Mouse (Mus musculus): ENCODE results near the gene Rpa1. TPM values are rescaled to one million over a fixed set of nuclear protein-coding genes. Genes with fewer than 3 reads are reported as not detected.

Rpa1 gene
- polyA plus RNA-seq, 1 experiment from 2014 or later, result 67.1 TPM

DNA sequence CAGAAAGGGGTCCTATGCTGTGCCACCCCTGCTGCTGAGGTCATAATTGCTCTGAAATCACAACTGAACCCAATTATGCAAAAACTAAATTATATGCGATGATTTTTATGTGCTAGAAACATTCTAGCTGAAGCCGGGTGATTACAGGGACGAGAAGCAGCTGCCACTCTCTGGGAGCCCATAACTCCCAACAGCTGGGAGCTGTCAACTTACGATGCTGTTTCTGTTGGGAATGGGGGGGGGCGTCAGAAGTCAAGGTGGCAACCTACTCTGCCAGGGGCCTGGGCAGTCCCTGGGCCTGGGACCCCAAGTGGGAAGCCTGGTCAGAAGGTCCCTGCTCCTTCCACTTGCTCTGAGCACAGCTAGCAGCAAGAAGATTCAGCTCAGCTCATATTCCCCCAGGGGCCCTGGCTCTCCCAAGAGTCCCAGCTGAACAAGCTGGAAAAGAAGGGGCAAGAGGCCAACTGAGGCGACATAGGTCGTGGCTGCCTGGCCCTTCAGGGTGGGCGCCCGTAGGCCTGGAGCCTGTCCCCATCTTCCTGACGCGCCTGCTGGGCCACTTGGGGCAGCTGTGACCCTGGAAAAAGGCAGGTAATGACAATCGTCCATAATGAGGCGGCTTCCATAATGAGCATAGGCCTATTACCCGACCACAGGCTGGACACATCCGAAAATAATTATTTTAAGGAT is 84.7 kb downstream of the Rpa1 start:
- H3K36me3 ChIP-seq (ENCODE audit: control insufficient read depth, insufficient read depth), result no peaks in the 10 kb centered on the region
- ATAC-seq, result 0 out of 2 replicates have a peak, but pooled peaks have one; percentile 10
- peak overlapping the region; percentile 52 for H3K27ac ChIP-seq (ENCODE audit: low read length)
- H3K9me3 ChIP-seq (ENCODE audit: control insufficient read depth, low read length), result no peaks in the 10 kb centered on the region
- no peaks in the 10 kb centered on the region for H3K27me3 ChIP-seq (replicated peaks; ENCODE audit: control insufficient read depth, insufficient read depth, low read length)
- H3K4me3 ChIP-seq (replicated peaks; ENCODE audit: low read length), result no peak overlapping the region
- 31% methylated on average over 15 of the region's 15 CpGs for WGBS
- no peak overlapping the region for H3K4me2 ChIP-seq (ENCODE audit: low read length)
- no peak overlapping the region for H3K9ac ChIP-seq (replicated peaks; ENCODE audit: low read depth, low read length)
- peaks cover 32% of the 10 kb centered on the region for H3K4me1 ChIP-seq (replicated peaks; ENCODE audit: control insufficient read depth, insufficient read depth, low read length)

DNA sequence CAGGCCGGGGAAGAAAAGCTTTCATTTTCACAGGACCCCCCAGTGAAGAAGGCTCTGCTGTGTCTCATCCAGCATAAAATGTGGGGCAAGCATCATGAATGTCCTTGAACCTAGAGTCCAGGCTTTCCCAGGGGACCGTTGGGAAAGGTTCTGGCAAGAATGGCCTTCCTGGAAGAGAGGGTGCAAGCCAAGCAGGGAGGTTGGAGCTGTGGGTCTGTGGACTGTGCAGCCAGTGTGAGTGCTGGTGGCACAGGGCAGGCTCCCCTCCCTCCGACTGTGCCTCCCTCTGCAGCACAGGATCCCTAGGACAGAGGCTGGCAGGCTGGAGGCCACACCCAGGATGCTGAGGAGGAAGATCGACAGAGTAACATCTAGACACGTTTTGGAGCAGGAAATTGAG is 85.3 kb downstream of the Rpa1 start:
- H3K27ac ChIP-seq (ENCODE audit: low read length), result peak overlapping the region; percentile 52
- no peaks in the 10 kb centered on the region for H3K27me3 ChIP-seq (replicated peaks; ENCODE audit: control insufficient read depth, insufficient read depth, low read length)
- H3K9ac ChIP-seq (replicated peaks; ENCODE audit: low read depth, low read length), result 0 out of 2 replicates have a peak overlapping the region, but pooled peaks have one; percentile 8
- WGBS, result 65% methylated on average over 5 of the region's 5 CpGs
- H3K36me3 ChIP-seq (ENCODE audit: control insufficient read depth, insufficient read depth), result no peaks in the 10 kb centered on the region
- H3K4me1 ChIP-seq (replicated peaks; ENCODE audit: control insufficient read depth, insufficient read depth, low read length), result peaks cover 29% of the 10 kb centered on the region
- no peak overlapping the region for H3K4me3 ChIP-seq (replicated peaks; ENCODE audit: low read length)
- ATAC-seq, result no peak
- H3K4me2 ChIP-seq (ENCODE audit: low read length), result no peak overlapping the region
- no peaks in the 10 kb centered on the region for H3K9me3 ChIP-seq (ENCODE audit: control insufficient read depth, low read length)

DNA sequence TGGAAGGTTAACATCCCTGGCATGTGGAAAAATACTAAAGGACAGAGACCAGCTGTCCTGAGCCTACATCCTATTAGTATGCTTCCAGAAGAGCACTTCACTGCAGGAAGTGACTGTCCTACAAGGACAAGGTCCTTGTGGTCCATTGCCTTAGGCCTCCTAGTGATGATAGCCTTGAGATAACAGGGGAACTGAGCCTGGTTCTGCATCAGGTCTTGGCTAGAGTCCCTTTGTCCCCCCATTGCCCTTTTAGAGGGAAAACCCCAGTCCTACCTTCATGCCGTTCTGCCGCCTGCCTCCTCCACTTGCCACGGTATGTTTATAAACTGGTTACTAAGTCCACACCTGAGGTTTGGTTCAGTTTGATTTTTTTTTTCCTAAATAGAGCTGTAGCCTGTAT is 85.9 kb downstream of the Rpa1 start:
- Histone ChIP-seq H3K27ac (ENCODE audit: low read length) (no peak overlapping the region), H3K4me3 (replicated peaks; ENCODE audit: low read length) (no peak overlapping the region), H3K9ac (replicated peaks; ENCODE audit: low read depth, low read length) (no peak overlapping the region), H3K36me3 (ENCODE audit: control insufficient read depth, insufficient read depth) (no peaks in the 10 kb centered on the region), H3K9me3 (ENCODE audit: control insufficient read depth, low read length) (no peaks in the 10 kb centered on the region), H3K4me1 (replicated peaks; ENCODE audit: control insufficient read depth, insufficient read depth, low read length) (peaks cover 29% of the 10 kb centered on the region), H3K27me3 (replicated peaks; ENCODE audit: control insufficient read depth, insufficient read depth, low read length) (no peaks in the 10 kb centered on the region), H3K4me2 (ENCODE audit: low read length) (no peak overlapping the region)
- ATAC-seq, result no peak
- WGBS, result 86% methylated on average over 3 of the region's 3 CpGs

DNA sequence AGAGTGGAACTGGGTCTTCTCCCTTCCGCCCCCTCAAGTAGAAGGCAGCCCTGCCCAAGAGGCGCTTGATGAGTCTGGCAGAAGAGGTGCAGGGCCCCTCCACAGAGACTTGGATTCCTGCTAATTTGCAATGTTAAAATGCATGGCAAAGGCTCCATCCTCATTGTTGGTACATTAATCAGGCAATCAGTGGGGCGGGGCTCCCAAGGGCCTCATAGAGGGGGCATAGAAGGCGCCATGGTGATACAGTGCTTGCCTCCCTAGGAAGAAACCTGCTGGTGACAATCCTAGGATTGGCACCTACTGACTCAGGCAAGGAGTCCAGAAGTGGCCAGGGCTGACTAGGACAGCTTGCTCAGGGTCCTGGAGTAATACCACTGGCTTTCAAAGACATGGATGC is 86.4 kb downstream of the Rpa1 start:
- Histone ChIP-seq H3K27me3 (replicated peaks; ENCODE audit: control insufficient read depth, insufficient read depth, low read length) (no peaks in the 10 kb centered on the region), H3K4me2 (ENCODE audit: low read length) (no peak overlapping the region), H3K27ac (ENCODE audit: low read length) (no peak overlapping the region), H3K9ac (replicated peaks; ENCODE audit: low read depth, low read length) (no peak overlapping the region), H3K9me3 (ENCODE audit: control insufficient read depth, low read length) (no peaks in the 10 kb centered on the region), H3K36me3 (ENCODE audit: control insufficient read depth, insufficient read depth) (no peaks in the 10 kb centered on the region), H3K4me3 (replicated peaks; ENCODE audit: low read length) (no peak overlapping the region), H3K4me1 (replicated peaks; ENCODE audit: control insufficient read depth, insufficient read depth, low read length) (peaks cover 31% of the 10 kb centered on the region)
- no peak for ATAC-seq
- 41% methylated on average over 4 of the region's 4 CpGs for WGBS

DNA sequence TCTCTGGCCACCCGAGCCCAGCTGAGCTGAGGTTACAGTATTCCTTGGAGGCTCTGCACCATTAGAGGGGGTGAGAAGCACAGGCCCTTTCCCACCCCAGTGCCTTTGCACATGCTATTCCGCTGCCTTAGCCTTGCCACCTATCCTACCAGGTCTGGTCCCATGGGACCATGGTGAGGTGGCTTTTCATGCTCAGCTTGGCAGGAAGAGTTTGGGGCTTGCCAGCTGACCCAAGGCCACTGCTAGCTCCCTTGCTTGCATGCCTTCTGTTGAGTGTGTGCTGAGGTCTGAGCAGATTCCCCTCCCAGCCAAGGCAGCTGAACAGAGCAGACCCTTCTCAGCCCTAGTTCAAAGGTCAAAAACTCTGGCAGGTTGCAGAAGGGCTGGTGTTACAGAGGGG is 87.1 kb downstream of the Rpa1 start:
- H3K4me2 ChIP-seq (ENCODE audit: low read length), result no peak overlapping the region
- no peak overlapping the region for H3K9ac ChIP-seq (replicated peaks; ENCODE audit: low read depth, low read length)
- H3K4me3 ChIP-seq (replicated peaks; ENCODE audit: low read length), result no peak overlapping the region
- H3K27ac ChIP-seq (ENCODE audit: low read length), result no peak overlapping the region
- no peak for ATAC-seq
- no peaks in the 10 kb centered on the region for H3K9me3 ChIP-seq (ENCODE audit: control insufficient read depth, low read length)
- H3K4me1 ChIP-seq (replicated peaks; ENCODE audit: control insufficient read depth, insufficient read depth, low read length), result peaks cover 33% of the 10 kb centered on the region
- H3K36me3 ChIP-seq (ENCODE audit: control insufficient read depth, insufficient read depth), result no peaks in the 10 kb centered on the region
- no peaks in the 10 kb centered on the region for H3K27me3 ChIP-seq (replicated peaks; ENCODE audit: control insufficient read depth, insufficient read depth, low read length)
- 92% methylated on average over 2 of the region's 2 CpGs for WGBS

DNA sequence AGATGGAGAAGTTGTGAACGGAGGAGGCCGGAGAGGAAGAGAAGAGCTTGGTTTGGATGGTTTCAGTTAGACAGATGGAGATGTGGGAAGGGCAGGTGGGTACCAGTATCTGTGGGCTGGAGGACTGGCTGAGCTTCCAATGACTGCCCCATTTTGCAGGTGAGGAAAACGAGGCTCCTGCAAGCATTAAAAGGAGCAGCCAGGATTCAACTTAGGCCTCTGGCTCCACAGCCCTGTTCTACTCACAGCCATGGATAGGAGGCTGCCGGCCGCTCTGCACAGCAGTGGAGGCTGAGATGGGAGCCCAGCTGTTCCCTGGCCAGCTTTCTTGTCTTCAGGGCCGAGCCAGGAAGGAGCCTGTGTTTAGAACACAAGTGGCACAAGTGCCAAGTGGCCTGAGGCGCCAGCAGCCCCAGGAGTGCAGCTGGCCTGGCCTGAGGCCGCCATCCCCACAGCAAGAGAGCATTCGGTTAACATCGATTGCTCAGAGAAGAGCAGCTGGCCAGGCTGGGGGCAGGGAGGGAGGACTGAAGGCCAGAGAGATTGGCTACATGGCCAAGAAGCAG is 88.0 kb downstream of the Rpa1 start:
- Histone ChIP-seq H3K4me1 (replicated peaks; ENCODE audit: control insufficient read depth, insufficient read depth, low read length) (peaks cover 33% of the 10 kb centered on the region), H3K9ac (replicated peaks; ENCODE audit: low read depth, low read length) (no peak overlapping the region), H3K9me3 (ENCODE audit: control insufficient read depth, low read length) (no peaks in the 10 kb centered on the region), H3K4me3 (replicated peaks; ENCODE audit: low read length) (no peak overlapping the region), H3K27ac (ENCODE audit: low read length) (no peak overlapping the region), H3K27me3 (replicated peaks; ENCODE audit: control insufficient read depth, insufficient read depth, low read length) (no peaks in the 10 kb centered on the region), H3K4me2 (ENCODE audit: low read length) (no peak overlapping the region), H3K36me3 (ENCODE audit: control insufficient read depth, insufficient read depth) (no peaks in the 10 kb centered on the region)
- WGBS, result 59% methylated on average over 10 of the region's 10 CpGs
- no peak for ATAC-seq

DNA sequence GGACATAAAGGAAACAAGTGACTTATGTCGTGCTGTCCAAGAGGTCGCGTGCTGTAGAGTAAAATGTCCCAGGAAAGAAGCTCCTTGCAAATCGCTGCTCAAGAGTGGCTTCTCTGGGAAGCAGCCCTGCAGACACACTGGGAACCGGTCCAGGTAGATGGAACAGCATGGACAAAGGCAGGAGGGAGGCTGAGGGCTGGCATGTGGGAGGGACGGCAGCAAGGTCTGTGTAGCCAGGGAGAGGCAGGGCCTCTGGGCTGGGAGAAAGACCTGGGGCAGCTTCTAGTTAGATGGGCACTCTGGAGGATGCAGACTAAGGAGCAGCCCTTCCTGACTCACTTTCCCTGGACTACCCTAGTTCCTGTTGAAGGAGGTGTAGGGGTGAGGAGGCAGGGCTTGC is 88.7 kb downstream of the Rpa1 start:
- H3K4me3 ChIP-seq (replicated peaks; ENCODE audit: low read length), result no peak overlapping the region
- no peak for ATAC-seq
- H3K27me3 ChIP-seq (replicated peaks; ENCODE audit: control insufficient read depth, insufficient read depth, low read length), result no peaks in the 10 kb centered on the region
- no peak overlapping the region for H3K9ac ChIP-seq (replicated peaks; ENCODE audit: low read depth, low read length)
- H3K4me2 ChIP-seq (ENCODE audit: low read length), result no peak overlapping the region
- no peaks in the 10 kb centered on the region for H3K36me3 ChIP-seq (ENCODE audit: control insufficient read depth, insufficient read depth)
- peaks cover 33% of the 10 kb centered on the region for H3K4me1 ChIP-seq (replicated peaks; ENCODE audit: control insufficient read depth, insufficient read depth, low read length)
- no peaks in the 10 kb centered on the region for H3K9me3 ChIP-seq (ENCODE audit: control insufficient read depth, low read length)
- no peak overlapping the region for H3K27ac ChIP-seq (ENCODE audit: low read length)
- 66% methylated on average over 6 of the region's 6 CpGs for WGBS

DNA sequence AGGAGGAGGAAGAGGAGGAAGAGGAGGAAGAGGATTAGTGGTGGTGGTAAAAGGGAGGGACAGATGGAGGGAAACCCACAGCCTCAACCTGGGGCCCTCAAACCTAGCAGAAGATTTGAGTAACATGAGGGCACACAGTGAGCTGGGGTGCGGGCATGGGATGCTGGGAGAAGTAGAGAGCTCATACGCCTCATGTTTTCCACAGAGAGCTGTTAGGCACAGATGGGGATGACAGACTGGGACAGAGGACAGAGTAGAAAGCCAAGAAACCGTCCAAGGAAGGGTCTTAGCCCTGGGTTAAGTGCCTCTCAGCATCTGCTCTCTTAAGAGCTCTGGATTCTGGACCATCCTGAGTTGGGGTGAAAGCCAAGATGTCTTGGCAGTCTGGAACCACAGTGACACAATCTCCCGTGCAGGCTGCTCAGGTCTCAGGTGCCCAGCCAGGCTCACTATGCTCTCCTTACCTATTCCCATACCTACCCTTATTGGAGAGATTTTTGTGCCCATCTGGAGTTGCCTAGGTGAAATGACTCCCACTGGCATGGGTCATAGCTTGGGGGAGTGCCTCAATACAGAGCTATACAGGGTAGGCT is 91.0 kb downstream of the Rpa1 start:
- no peak overlapping the region for H3K4me2 ChIP-seq (ENCODE audit: low read length)
- no peak overlapping the region for H3K9ac ChIP-seq (replicated peaks; ENCODE audit: low read depth, low read length)
- ATAC-seq, result peak; percentile 34; the same call in 1 of the 2 replicates
- H3K4me1 ChIP-seq (replicated peaks; ENCODE audit: control insufficient read depth, insufficient read depth, low read length), result peaks cover 14% of the 10 kb centered on the region
- H3K27ac ChIP-seq (ENCODE audit: low read length), result no peak overlapping the region
- WGBS, result 48% methylated on average over 4 of the region's 4 CpGs
- H3K9me3 ChIP-seq (ENCODE audit: control insufficient read depth, low read length), result no peaks in the 10 kb centered on the region
- no peaks in the 10 kb centered on the region for H3K27me3 ChIP-seq (replicated peaks; ENCODE audit: control insufficient read depth, insufficient read depth, low read length)
- H3K36me3 ChIP-seq (ENCODE audit: control insufficient read depth, insufficient read depth), result no peaks in the 10 kb centered on the region
- no peak overlapping the region for H3K4me3 ChIP-seq (replicated peaks; ENCODE audit: low read length)

DNA sequence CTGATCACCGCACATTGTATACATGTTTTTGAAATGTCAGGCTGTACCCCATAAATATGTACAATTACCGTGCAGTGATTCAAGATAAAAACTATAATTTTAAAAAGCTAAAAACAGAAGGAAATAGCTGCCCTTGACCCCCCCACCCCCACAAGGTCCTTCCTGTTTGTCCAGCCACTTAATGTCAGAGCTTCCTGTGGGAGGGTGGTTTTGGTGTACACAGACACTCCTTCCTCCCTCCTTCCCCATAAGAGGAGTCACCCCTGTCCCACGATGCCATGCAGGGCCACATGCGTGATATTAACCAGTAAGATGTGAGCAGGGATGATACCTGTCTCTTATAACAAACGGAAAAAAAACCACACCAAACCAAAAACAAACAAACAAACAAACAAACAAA is 92.8 kb downstream of the Rpa1 start:
- no peak for ATAC-seq
- H3K27me3 ChIP-seq (replicated peaks; ENCODE audit: control insufficient read depth, insufficient read depth, low read length), result no peaks in the 10 kb centered on the region
- no peaks in the 10 kb centered on the region for H3K9me3 ChIP-seq (ENCODE audit: control insufficient read depth, low read length)
- no peaks in the 10 kb centered on the region for H3K36me3 ChIP-seq (ENCODE audit: control insufficient read depth, insufficient read depth)
- WGBS, result 84% methylated on average over 5 of the region's 5 CpGs
- H3K27ac ChIP-seq (ENCODE audit: low read length), result no peak overlapping the region
- H3K9ac ChIP-seq (replicated peaks; ENCODE audit: low read depth, low read length), result no peak overlapping the region
- H3K4me1 ChIP-seq (replicated peaks; ENCODE audit: control insufficient read depth, insufficient read depth, low read length), result peaks cover 7% of the 10 kb centered on the region; the same call in 1 of the 2 replicates
- no peak overlapping the region for H3K4me2 ChIP-seq (ENCODE audit: low read length)
- no peak overlapping the region for H3K4me3 ChIP-seq (replicated peaks; ENCODE audit: low read length)
